Mouse (Mus musculus) urinary bladder, postnatal 25 days (tissue): ENCODE data around the gene Xpo4.
"Not testable (repeated sequence)": the region's sequence is repeated elsewhere in the genome, so short reads cannot be mapped to it uniquely, and the experiment has no call there.

ENCODE experiments used
- DNase-seq: peaks from one replicate; pipeline ENCODE4 v3.0.0; 2022; ENCODE audit warnings: low spot score

Gene Xpo4

DNA sequence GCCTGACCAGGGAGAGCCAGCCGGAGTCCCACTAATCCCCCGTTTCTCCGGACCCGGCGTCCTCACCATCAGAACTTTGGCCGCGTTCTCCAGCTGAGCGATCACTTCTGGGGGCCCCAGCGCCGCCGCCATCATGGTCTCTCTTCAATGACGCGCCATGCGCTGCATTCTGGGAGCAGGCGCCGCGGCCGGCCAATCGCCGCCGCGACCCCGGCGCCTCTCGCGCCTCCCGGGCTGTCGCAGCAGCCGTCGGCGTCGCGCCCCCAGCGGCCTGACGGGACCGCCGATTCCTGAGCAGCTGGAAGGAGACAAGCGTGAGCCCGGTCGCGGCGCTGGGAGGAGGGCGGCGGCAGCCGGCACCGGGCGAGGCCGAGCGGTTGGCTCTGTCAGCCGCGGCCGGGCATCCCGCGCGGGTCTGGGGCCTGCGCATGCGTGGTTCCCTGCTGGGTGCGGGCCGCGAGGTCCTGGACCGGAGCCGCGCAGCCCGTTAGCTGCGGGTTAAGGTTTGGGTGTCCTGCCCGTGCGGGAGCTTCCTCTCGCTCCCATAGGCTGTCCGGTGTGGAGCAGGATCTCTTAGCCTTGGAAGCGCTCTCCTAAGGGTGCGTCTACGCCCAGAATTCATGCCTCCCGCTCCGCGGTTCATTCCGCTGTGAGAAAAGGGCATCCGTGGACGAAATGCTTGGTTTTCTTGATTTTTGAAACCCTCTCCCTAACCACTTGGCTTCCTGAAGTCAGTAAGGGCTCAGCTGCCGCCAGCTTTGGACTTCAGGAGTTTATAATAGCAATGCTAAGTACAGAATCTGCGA is at the start of gene Xpo4:
Gene Xpo4, minus strand, starts transcription at position 609 of the 806 bp plus-strand sequence.
- peak; percentile 83 for DNase-seq

DNA sequence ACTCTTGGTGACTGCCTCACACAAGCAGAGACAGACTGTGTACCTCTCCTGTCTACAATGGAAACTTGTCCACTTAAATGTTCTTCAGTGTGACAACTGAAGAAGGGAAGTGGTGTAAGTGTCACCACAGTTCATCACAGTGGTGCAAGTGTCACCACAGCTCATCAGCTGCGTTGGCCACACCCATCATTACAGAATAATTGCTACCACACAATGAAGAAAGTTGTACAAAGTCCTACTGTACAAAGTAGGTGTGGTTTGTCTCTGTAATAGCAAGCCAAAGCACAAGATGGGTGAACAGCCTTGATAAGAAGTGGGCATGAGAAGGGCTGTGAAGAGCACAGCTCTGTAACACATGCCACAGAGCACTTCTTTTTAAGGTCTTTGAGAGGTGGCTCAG is 47.7 kb upstream of the Xpo4 start:
- no peak for DNase-seq

DNA sequence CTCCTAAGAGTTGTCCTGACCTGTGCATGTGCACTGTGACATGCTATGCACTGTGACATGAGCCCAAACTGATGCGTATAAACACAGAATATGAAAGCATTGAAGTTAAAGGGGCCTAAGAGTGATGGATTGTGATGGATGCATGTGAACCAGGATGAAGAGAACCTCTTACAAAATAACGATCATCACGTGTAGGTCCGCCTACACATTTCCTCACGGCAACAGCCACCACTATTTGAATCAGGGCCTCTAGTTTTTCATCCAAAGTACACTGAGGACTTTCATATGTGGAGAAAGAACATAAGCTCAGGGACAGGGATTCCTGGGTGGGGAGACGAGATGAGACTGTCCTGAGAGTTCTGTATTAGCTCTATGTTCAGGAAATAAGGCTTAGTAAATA is 45.8 kb upstream of the Xpo4 start:
- no peak for DNase-seq

DNA sequence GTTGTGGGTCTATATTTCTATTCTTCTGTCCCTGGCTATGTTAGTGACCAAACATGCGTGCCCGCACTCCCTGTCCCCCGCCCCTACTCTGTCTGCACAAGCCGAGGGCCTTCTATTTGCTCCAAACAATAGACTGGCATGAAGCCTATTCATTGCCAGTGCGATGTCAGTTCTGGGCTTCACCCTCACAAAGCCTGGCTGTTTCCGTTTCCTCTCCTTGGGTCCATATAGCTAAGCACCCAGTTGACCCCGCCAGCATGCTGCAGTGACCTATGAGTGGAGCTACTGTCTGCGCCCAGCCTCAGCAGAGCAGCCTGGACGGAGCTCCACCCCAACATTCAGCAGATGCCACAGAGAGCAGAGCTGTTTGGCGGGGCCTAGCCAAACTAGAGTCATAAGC is 43.9 kb upstream of the Xpo4 start:
- no peak for DNase-seq

DNA sequence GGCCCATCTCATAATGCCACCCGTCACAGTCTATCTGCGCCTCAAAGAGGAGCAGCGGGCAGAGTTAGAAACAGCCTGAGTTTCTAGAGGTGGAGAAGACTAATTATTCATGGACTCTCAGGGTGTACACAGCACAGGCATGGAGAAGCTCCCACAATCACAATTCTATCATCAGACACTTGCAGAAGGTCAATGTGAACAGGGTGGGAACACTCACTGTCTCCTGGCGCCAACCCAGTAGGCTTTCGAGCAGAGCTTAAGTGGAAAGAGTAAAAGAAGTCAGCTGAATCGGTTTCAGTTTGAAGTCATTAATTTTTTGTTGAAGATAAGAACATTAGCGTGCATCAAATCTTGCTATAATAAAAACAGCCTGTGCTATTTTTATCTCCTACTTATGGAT is 43.4 kb upstream of the Xpo4 start:
- DNase-seq = peak; percentile 55

DNA sequence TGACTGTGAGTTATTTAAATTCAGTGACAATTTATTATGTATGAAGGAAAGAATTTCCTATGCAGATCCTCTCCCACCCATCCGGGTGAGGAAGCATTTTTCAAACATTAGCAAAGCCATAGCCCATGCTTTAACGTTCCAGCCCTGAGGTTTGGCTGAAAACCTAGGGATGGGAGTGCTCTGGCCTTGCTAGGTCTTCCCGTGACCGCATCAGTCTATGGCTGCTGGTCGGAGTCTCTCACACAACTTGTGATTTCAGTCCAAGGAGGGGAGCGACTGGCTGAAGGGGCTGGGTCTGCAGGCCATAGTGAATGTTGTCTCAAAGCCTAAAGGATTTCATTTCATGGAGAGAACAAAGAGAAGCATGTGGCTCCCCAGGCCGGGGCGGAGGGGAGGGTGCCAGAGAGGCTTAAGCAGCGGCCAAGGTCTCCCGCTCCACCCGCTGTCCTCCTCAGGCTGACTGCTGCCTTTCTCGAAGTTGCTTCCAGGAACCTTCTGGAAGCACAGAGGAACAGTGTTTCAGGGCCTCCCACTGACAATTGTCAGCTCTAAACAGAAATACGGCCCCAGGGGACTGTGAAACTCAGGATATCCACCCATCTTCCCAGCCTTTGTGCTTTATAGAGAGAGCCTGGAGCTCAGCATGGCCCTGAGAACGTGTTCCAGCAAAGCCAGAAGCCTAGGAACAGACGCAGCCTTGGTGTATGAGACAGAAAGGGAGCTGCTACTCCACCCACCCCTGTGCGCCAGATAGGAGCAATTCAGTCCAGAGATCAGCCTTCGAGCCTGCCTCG is 42.1 kb upstream of the Xpo4 start:
- DNase-seq = peak; percentile 27

DNA sequence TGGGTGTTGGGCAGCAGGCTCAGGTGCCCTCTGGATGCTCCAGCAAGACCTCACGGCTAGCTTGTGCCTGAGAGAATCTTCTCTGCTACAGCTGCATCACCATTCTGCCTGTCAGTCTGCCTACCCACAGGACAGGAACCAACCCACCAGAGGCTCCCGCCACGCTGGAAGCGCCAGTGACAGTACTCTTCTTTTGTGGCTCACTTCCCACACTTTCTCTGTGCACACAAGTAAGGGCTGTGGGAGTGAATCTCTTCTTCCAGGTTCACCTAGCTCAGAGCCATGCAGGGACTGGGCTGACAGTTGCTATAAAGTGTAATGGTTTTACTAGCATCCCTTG is 41.5 kb upstream of the Xpo4 start:
- no peak for DNase-seq

DNA sequence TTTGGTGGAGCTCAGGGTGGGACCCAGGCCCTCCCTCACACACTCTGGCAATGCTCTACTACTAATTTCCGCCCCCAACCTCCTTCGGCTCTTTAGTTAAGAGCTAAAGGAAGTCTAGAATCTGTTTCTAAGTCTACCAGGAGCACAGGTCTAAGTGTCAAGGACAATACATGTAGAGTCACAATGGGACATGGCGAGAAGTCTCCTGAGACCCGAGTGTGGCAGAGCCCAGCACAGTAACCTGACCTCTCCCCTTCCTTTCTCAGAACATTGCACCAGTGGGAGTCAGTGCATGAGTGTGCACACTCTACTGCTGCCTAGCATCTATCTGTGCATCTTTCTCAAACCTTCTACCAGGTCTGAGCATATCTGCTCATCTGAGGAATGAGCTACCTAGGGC is 40.5 kb upstream of the Xpo4 start:
- no peak for DNase-seq

DNA sequence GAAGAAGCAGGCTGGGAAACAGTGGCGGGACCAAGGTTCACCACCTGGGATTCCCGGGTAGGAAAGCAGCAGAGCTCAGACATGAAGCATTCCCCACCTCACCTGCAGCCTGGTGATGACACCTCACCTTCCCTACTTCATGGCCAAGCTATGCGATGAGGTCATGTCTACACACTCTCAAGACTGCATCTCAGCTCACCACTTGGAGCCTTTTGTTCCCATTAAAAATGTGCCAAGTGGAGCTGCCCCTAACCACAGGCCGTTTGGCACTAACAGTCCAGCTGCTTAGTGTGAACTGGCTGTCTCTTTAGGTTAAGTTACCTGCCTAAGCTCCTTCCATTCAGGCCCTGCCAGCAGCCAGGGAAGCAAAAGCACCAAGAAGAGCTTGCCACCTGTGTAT is 39.8 kb upstream of the Xpo4 start:
- DNase-seq = no peak

DNA sequence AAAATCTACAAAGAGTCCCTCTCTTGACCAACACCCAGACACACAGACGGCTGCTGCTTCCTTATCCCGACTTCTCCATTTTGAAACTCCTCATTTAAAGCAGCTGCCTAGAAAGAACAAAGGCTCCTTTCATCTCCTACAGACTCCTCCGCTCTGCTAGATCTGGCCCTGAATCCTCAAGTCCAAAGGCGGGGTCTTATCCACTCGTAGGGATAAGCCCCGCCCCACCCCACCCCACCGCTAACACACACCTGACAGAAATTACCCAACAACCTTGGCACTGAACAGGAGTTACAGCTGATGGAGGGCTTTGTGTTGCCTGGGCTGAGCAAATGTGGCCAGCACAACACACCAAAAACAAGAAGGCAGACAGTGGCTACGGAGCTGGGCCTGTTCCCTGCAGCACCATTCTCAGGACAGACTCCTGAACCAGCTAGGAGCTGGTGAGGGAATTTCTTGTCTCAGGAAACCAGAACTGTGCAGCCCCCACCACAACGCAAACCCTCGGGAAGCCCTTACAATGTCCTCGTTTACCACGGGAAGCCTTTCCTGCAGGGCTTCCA is 36.8 kb upstream of the Xpo4 start:
- DNase-seq = no peak

DNA sequence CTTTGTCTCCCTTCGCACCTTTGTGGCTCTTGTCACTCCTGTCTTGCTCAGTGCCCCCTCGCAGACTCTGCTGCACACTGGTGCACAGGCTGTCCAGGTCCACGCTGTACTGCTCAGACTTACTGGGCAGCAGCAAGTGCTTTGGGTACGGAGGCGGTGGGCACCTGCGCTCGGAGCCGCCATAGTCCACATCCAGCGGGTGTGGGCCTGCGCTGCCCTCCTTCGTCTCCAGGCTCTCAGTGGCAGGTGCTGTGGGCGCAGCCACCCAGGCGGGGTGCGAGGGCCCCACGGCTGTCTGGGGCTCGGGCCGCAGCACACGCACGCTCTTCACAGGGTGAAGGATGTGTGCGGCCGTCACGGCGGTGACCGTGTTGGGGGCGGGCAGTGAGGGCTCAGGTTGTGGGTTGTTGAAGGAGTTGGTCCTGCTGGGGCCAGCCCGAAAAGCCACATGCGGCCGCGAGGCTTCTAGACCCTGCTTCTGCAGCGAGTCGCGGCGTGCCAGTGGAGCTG is 34.3 kb upstream of the Xpo4 start:
- DNase-seq = no peak

DNA sequence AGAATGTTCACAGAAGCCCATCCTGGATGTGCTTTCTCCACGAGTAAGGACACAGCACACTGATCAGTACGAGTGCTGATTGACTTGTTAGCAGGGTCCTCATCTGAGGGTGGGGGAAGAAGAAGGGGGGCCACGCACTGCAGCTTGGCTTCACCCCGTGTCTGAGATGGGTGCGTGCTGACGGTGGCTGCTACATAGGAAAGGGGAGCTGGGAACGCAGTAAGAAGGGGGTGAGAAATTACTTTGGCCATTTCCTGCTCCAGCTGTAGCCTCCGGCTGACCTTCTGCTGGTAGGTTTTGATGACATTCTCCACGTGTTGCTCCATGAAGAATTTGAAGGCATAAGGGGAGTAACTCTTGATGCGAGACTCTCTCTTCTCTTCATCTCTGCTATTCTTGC is 33.8 kb upstream of the Xpo4 start:
- DNase-seq = no peak

DNA sequence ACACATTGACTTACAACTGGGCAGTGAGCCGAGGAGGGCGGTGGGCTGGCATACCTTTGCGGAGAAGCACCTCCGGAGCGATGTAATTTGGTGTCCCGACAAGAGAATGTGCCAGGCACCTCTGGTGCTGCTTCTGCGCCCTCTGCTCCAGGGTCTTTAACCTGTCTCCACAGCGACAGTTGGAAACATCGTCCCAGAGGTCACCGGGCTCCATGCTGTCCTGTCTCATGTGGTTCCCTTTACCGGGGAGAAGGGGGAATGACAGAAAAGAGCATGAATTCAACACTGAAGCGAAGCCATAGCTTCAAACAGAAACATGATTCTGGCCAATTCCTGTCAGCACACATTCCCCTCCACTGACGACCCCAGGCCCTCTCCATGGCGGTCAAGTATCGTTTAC is 30.8 kb upstream of the Xpo4 start:
- DNase-seq = no peak

DNA sequence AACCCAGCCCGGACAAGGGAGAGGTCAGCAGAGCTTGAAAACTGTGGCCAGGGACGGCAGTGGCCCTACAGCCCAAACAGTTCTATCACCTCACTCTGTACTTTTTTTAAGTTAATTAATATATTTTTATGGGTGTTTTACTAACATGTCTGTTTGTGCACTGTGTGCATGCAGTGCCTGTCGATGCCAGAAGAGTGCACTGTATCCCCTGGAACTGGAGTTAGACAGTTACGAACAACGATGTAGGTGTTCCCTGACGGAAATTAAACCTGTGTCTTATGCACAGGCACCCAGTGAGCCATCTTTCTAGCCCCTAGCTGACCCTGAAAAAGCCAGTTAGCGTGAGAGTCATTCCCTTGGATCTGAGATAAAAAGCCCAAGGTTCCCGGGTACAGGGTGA is 30.3 kb upstream of the Xpo4 start:
- no peak for DNase-seq

DNA sequence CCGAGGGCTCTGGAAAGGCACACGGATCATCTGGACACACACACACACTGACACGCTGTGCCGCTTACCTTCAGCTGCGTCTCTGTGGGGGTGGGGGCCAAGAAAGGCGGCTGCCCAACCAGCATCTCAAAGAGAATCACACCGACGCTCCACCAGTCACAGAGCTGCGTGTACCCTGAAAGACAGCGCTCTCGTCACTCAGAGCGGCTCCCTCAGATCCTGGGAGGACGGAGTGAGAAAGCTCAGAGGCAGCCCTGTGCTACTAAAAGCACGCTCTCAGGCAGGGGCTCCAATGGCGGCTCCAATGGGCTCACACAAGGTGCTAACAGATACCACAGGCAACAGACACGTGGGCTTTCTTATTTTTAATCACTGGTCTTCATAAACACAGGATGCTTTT is 29.0 kb upstream of the Xpo4 start:
- DNase-seq = no peak

DNA sequence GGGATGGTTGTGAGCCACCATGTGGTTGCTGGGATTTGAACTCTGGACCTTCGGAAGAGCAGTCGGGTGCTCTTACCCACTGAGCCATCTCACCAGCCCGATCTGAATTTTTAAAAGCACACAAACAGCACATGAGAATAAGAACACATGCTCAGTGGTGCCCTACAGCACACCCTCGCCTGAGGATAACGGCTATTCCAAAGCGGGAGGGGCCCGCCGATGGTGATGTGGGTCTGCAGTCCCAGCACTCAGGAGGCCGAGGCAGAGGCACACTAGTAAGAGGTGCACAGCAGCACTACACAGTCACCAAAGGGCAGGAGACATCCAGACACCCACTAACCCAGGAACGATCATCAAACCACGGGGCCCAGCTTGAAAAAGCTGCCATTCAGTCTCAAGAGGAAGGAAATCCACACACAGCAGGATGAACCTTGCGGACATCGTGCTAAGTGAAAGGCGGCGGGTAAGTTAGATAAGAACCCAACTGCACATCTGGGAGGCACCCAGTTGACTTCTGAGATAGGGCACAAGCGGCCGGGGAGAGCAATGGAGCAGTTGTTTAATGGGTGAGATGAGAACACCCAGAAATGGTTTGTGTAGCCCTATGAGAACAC is 27.4 kb upstream of the Xpo4 start:
- no peak for DNase-seq

DNA sequence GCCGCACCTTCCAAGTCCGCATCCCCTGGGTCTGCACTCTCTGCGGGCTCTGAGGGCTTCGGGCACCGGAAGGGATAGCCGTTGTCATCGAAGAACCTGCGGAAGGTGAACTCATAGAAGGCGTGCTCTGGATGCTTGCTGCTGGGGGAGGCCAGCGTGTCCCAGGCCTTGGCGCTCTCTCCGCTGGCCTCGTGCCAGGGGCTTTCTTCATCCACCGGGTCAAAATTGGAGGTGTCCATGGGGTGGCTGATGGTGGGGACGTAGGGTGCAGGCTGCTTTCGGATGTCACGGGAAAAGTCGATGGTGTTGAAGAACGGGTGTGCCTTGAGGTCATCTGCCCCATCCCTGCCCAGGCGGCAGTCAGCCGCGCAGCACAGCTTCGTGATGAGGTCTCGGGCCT is 26.1 kb upstream of the Xpo4 start:
- no peak for DNase-seq

DNA sequence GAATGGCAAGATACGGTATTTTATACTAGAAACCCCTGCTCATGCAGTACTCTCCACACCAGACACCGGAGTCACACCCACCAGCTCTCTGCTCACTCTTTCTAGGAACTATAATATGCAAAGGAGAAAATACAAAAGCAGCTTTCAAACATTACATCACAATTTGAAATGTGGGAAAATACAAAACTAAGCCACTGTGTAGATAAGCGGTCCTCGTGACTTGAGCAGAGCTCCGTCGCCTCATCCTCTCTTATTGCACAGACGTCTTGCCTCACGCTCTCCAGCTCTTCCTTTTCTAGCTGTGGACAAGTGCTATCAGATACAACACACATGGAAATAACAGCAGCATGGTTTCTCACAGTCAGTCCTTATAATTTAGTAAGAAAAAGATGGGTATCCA is 25.5 kb upstream of the Xpo4 start:
- DNase-seq = no peak

DNA sequence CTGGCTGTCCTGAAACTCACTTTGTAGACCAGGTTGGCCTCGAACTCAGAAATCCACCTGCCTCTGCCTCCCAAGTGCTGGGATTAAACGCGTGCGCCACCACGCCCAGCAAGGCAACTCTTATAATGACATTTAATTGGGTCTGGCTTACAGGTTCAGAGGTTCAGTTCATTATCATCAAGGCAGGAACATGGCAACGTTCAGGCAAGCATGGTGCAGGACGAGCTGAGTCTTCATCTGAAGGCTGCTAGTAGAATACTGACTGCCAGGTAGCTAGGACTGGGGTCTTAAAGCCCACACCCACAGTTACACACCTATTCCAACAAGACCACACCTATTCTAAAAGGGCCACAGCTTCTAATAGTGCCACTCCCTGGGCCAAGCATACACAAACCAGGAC is 22.8 kb upstream of the Xpo4 start:
- not testable (repeated sequence) for DNase-seq

DNA sequence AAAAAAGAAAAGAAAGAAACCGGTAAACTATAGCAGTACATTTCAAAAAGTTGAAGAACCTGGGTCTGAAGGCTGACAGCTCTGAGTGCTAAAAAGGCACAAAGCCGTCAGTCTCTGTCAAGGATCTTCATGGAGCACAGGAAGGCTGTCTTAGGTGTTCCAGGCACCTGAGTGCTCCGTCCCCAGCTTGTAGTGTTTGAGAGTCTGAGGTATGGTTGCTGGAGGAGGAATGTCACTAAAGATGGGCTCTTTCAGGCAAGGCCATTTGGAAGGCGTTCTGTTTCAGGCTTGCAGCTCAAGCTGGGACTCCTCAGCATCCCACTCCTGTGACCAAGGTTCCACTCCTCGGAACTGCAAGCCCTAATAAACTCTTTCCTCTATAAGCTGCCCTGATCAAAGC is 22.2 kb upstream of the Xpo4 start:
- no peak for DNase-seq

DNA sequence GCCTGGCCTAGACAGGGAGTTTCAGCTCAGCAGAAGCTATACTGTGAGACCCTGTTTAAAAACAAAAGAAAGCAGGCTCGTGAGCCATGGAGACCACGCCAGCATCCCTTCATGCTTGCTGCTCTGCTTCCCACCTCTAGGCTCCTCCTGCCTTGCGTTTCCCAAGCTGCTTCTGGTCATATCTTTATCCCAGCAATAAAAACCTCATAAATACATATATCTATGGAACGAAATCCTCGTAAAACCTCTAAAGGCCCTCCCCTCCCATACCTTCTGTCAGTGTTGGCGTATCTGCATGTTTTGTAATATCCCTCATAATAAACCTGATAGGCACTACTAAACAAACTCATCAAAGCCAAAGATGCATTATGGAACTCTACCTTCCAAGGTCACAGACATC is 21.4 kb upstream of the Xpo4 start:
- DNase-seq = no peak

DNA sequence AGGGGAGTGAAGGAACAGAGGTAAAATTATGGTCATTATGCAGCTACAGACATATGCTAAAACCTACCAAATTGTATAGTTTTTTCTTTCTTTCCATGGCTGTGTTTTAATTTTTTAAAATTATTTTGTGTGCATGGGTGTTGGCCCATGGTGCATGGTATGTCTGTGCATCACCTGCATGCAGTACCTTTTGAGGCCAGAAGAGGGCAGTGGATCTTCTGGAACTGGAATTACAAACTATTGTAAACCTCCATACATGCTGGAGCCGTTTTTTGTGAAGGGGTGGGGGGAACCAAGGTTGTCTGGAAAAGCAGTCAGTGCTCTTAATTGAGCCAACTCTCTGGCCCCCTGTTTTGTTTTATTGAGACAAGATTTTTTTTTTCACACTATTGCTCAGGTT is 19.3 kb upstream of the Xpo4 start:
- DNase-seq = peak; percentile 66

DNA sequence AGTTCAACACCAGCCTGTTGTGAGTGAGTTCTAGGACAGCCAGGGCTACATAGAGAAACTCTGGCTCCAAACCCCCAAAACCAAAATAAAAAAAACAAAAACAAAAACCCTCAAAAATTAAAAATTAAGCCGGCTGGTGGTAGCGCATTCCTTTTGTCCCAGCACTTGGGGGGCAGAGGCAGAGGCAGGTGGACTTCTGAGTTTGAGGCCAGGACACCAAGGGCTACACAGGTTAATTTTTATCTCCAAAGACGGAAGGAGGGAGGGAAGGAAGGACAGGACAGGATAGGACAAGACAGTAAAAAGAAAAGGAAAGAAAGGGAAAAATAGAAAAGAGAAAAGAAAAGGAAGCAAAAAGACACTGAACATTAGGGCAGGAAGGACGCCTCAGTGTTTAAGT is 17.5 kb upstream of the Xpo4 start:
- no peak for DNase-seq
